Comparison of ENCODE assay signal across 12 mouse cellular contexts in the genomic region with DNA sequence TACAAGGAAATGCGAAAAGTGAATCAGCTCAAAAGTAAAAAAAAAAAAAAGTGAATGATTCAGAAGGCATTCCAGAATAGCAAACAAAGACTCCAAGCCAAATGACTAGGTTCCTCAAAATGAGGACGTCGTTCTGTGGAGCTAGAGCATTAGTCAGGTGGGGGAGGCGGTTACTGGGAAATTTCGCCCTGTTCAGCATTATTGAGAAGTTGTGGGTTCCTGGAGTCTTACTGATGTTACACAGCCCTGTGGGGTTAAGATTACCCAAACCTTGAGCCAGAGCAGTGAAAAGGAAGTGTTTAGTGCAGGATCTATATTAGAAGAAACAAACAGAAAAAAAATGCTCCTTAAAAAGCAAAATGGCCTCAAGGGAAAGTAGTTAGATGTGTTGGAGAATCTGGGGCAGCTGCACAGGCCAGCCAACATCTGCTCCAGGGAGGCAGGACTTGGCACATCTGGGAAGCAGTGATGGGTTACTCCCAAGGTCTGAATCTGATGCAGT. TPM values are rescaled to one million over a fixed set of nuclear protein-coding genes. Genes with fewer than 3 reads are reported as not detected.
A peak's percentile ranks its signal among the peaks of the same experiment; 100 is the strongest.
DNase-seq lines count a peak whose midpoint lies in the region; ATAC-seq and TF ChIP-seq lines count a peak whose summit lies in the region.
"Had no signal": no experiment of that assay in that cellular context is flagged by ENCODE, and none has a peak within 500 bp of the region (broad histone marks: within the 10 kb centered on the region; RNA-seq: fewer than 3 reads in every experiment).

No protein-coding gene starts in this region.

- no peaks in the 10 kb centered on the region for H3K36me3 ChIP-seq in limb, embryonic 14.5 days (ENCODE audit: control insufficient read depth, insufficient read depth, low read length)
- H3K36me3 ChIP-seq: embryonic facial prominence, embryonic 10.5 days had no signal

- WGBS in limb, embryonic 14.5 days: 62% methylated on average over 5 of the region's 5 CpGs

- no peak overlapping the region for H3K9ac ChIP-seq in limb, embryonic 14.5 days (ENCODE audit: low read depth, low read length, severe bottlenecking)

- peak overlapping the region; percentile 11; the same call in 1 of the 2 replicates for H3K27ac ChIP-seq in left cerebral cortex, adult 2 months
- H3K27ac ChIP-seq in limb, embryonic 14.5 days (replicated peaks; ENCODE audit: low read depth, low read length): no peak overlapping the region
- H3K27ac ChIP-seq: embryonic facial prominence, embryonic 10.5 days had no signal

- no peak for ATAC-seq in limb, embryonic 14.5 days (ENCODE audit: low FRiP score, low read depth)
- ATAC-seq in neutrophil, adult 5-6 weeks (ENCODE audit: extremely low read depth, insufficient number of reproducible peaks, low FRiP score, poor library complexity, severe bottlenecking): peak; percentile 28

- no peak overlapping the region for H3K4me3 ChIP-seq in left cerebral cortex, adult 2 months
- no peak overlapping the region for H3K4me3 ChIP-seq in limb, embryonic 14.5 days (replicated peaks; ENCODE audit: low read length)
- H3K4me3 ChIP-seq: embryonic facial prominence, embryonic 10.5 days; megakaryocyte, embryonic 14.5 days had no signal

- no peaks in the 10 kb centered on the region for H3K27me3 ChIP-seq in limb, embryonic 14.5 days (ENCODE audit: control insufficient read depth, insufficient read depth, low read length)

- no peak overlapping the region for H3K4me2 ChIP-seq in limb, embryonic 14.5 days (replicated peaks; ENCODE audit: low read depth, low read length, severe bottlenecking)

- H3K9me3 ChIP-seq in limb, embryonic 14.5 days (ENCODE audit: control insufficient read depth, low read length): no peaks in the 10 kb centered on the region
- H3K9me3 ChIP-seq: embryonic facial prominence, embryonic 10.5 days; megakaryocyte, embryonic 14.5 days had no signal

- no peak for DNase-seq in left cerebral cortex, adult 2 months (ENCODE audit: extremely low spot score in 1 of 2, low spot score in 2 of 2)
- DNase-seq in left cerebral cortex, adult 9 months (ENCODE audit: low spot score in 2 of 2): no peak
- peak; percentile 89 for DNase-seq in NIH3T3 (ENCODE audit: low read depth)
- DNase-seq in limb, embryonic 14.5 days (ENCODE audit: low spot score): peak; percentile 34
- DNase-seq in cerebellum, adult 9-10 months: no peak
- no peak for DNase-seq in spleen, adult 18-20 months
- DNase-seq in layer of hippocampus, adult 9-10 months (ENCODE audit: low spot score): no peak
- DNase-seq: gastrocnemius, postnatal 36 days; kidney, postnatal 10 days had no signal

- intact Hi-C loops in left cerebral cortex, adult 2 months (cut with DNase I): no loop called here

- TF ChIP-seq POLR2A in limb, embryonic 14.5 days (IDR thresholded peaks at IDR 0.05; ENCODE audit: borderline replicate concordance, extremely low read depth, insufficient read depth, insufficient read length): no peak

- H3K4me1 ChIP-seq in limb, embryonic 14.5 days (ENCODE audit: control insufficient read depth, insufficient read depth, low read length): peaks cover 17% of the 10 kb centered on the region

- TF ChIP-seq CTCF in left cerebral cortex, adult 2 months (IDR thresholded peaks at IDR 0.05): no peak

RNA-seq across cellular contexts. Expression of a gene that starts 27.4 kb away (rescaled TPM):
- 100 to 1,000 TPM; 144 to 149 TPM for total RNA-seq in left cerebral cortex, adult 2 months (2021)
- polyA plus RNA-seq in limb, embryonic 14.5 days (2012; rRNA removed): 222 and 267 TPM in 2 replicates
- polyA plus RNA-seq in limb, embryonic 14.5 days (2014; fragmentation: Nextera tagmentation; extraction: Ambion mirVana): 156 and 157 TPM in 2 replicates
- 22.7 and 26.3 TPM in 2 replicates for total RNA-seq in neutrophil, adult 5-6 weeks (2017)

RNA-seq across cellular contexts. Expression of a gene that starts 28.0 kb away (rescaled TPM):
- 10 to 100 TPM; 58.0 to 65.6 TPM for total RNA-seq in left cerebral cortex, adult 2 months (2021)
- polyA plus RNA-seq in limb, embryonic 14.5 days (2012; rRNA removed): 29.6 and 45.2 TPM in 2 replicates
- 25.0 and 27.7 TPM in 2 replicates for polyA plus RNA-seq in limb, embryonic 14.5 days (2014; fragmentation: Nextera tagmentation; extraction: Ambion mirVana)
- 1,076 and 1,086 TPM in 2 replicates for total RNA-seq in neutrophil, adult 5-6 weeks (2017)

Comparison
In these comparisons a context has a peak if more than half of its experiments do, and no peak if none do; other contexts are left out.
1. DNase-seq: peak in NIH3T3 (single experiment) and limb, embryonic 14.5 days (single experiment); none in left cerebral cortex, adult 2 months (0 of 2), left cerebral cortex, adult 9 months (0 of 2), cerebellum, adult 9-10 months (single experiment), spleen, adult 18-20 months (0 of 2) and layer of hippocampus, adult 9-10 months (single experiment).
2. RNA of a gene that starts 28.0 kb away (total RNA-seq): 1,076 to 1,086 TPM in neutrophil, adult 5-6 weeks; 58.0 to 65.6 TPM in left cerebral cortex, adult 2 months; every median in the first group is over 10 times any median in the second.